Mouse (Mus musculus) left cerebral cortex, adult 8-10 months (tissue): ENCODE results near the gene Tfdp1. TPM values are rescaled to one million over a fixed set of nuclear protein-coding genes. Genes with fewer than 3 reads are reported as not detected.

ENCODE experiments used
- DNase-seq, 2 experiments: peaks; one replicate each; pipeline ENCODE4 v3.0.0; 2022; ENCODE audit warnings: low spot score in 2 of 2
- total RNA-seq, 4 experiments: library from RNA; stranded (reverse); gene quantifications; 2 replicates each; pipeline ENCODE4 v1.2.4; 2022

Tfdp1 gene
- total RNA-seq, 4 experiments from 2014 or later: 49.4 to 72.9 (median 53.6) TPM

DNA sequence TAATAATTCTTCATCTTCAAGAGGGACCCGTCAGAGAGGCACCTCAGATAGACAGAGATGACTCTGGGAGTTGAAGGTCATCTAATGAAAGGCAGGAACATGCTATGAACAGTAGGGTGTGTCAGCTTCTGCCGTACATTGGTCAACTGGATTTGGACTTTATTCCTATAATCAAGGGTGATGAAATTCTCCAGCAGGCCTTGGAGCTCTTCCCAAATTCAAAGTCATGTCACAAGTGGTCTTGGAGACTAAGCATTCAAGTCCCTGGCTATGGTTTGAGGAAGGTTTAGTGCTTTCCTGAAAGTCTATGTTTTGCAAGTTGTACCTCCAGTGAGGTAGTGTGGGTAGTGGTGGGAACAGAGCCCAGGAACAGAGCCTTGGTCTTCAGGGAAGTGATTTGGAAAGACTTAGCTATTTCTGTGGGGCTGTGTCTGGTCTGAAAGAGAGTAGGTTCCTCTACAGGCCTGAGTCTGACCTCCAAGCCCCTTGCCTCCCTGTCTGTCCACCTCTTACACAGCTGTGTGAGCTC, 80.6 kb downstream of the Tfdp1 start:
- no peak for DNase-seq

DNA sequence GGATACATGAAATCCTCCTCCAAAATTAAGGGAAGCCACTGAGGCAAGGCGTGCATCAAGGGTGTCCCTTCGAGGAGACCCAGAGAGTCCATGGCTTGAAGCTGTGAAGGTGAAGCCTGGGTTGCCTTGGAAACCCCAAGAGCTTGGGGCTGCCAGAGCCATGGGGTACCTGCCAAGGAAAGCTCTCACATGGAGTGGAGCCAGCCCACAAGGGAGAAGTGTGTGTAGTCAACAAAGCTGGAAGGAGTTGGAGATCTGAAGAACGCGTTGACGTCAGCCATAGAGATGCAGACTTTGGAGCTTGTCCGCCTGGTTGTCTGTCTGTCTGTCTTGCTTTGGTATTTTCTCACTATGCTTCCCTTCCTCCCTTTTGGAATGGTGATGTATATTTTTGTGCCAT, 82.4 kb downstream of the Tfdp1 start:
- DNase-seq: peak in 1 of 2 experiments; percentile 42

DNA sequence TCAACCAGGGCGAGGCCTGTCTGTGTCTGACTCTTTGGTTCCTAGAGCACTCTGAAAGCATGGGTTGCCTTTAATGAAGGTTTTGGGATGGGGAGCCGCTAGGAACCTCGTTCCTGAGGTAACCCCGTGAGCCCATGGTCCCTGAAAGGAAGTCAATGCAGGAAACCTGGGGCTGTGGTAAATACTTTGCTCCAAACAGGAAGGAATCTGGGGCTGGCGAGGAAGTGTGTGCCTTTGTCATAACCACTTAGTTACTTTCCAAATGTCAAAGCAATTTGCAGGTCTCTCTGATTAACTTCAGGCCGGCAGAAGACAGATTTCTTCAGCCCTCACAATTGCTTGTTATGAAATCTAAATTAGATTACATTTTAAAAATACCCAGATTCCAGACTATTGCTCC, 88.8 kb downstream of the Tfdp1 start:
- no peak for DNase-seq

Other genes with a start within 250 kb of the Tfdp1 start
- gene Pcid2, start 233.3 kb upstream of the Tfdp1 start, total RNA-seq: 10 to 100 TPM; 24.6 to 33.1 (median 28.5) TPM
- 10 to 100 TPM; 52.9 to 58.8 (median 53.7) TPM for gene Cul4a, start 233.1 kb upstream of the Tfdp1 start, total RNA-seq
- 100 to 1,000 TPM; 296 to 343 (median 307) TPM for gene Lamp1, start 179.6 kb upstream of the Tfdp1 start, total RNA-seq
- 1 to 10 TPM; 5.1 to 7.4 (median 5.7) TPM for gene Grtp1, start 138.1 kb upstream of the Tfdp1 start, total RNA-seq
- gene Adprhl1, start 84.6 kb upstream of the Tfdp1 start, total RNA-seq: 1 to 10 TPM; 1.4 to 2.3 (median 1.7) TPM
- gene Dcun1d2, start 50.6 kb upstream of the Tfdp1 start, total RNA-seq: 10 to 100 TPM; 38.6 to 43.6 (median 39.0) TPM
- gene Tmco3, start 50.6 kb upstream of the Tfdp1 start, total RNA-seq: 10 to 100 TPM; 39.5 to 52.8 (median 50.3) TPM
- not detected for gene Atp4b, start 58.1 kb downstream of the Tfdp1 start, total RNA-seq
- under 1 TPM in 1 of 4 experiments, not detected in 3; 0.09 TPM for gene Grk1, start 66.3 kb downstream of the Tfdp1 start, total RNA-seq
- 1 to 10 TPM; 3.4 to 5.1 (median 4.1) TPM for gene Tmem255b, start 96.4 kb downstream of the Tfdp1 start, total RNA-seq
- 100 to 1,000 TPM in 3 of 4 experiments, 10 to 100 TPM in 1; 97.2 to 113 (median 110) TPM for gene Gas6, start 155.7 kb downstream of the Tfdp1 start, total RNA-seq
- gene 1700029H14Rik, start 223.7 kb downstream of the Tfdp1 start, total RNA-seq: not detected